ENCODE assay signal across 14 mouse cellular contexts in the genomic region with DNA sequence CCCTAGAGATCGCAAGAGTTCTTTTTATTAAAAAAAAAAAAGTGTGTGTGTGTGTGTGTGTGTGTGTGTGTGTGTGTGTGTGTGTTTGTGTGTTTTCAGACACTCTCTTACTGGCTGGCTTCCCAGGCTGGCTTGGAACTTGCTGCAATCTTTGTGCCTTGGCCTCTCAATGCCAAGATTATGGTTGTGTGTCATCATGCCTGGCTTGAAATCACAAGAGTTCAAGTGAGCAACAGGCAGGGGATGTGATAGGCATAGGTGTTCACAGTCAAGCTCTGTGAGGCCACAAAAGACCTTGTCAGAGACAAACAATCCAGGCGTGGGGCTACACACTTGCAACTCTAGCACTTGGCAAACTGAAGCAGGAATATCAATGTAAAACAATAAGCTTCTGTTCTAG. TPM values are rescaled to one million over a fixed set of nuclear protein-coding genes. Genes with fewer than 3 reads are reported as not detected.
A peak's percentile ranks its signal among the peaks of the same experiment; 100 is the strongest.
DNase-seq lines count a peak whose midpoint lies in the region; ATAC-seq and TF ChIP-seq lines count a peak whose summit lies in the region.
"Had no signal": no experiment of that assay in that cellular context is flagged by ENCODE, and none has a peak within 500 bp of the region (broad histone marks: within the 10 kb centered on the region; RNA-seq: fewer than 3 reads in every experiment).

No protein-coding gene starts in this region.

- no peak for TF ChIP-seq POLR2A in brain, embryonic 14.5 days (IDR thresholded peaks at IDR 0.05; ENCODE audit: borderline replicate concordance, extremely low read depth, insufficient read depth, insufficient read length, poor library complexity, severe bottlenecking)

- TF ChIP-seq CTCF in hindbrain, postnatal 0 days (IDR thresholded peaks at IDR 0.05; ENCODE audit: low read depth): no peak
- TF ChIP-seq CTCF in brain, embryonic 14.5 days (IDR thresholded peaks at IDR 0.05; ENCODE audit: borderline replicate concordance, extremely low read depth, insufficient read depth, insufficient read length): no peak

- intact Hi-C loops in heart, postnatal 14 days (cut with DNase I): no loop called here

- no peak overlapping the region for H3K27ac ChIP-seq in hindbrain, postnatal 0 days
- H3K27ac ChIP-seq in hindbrain, embryonic 16.5 days (ENCODE audit: low read depth, low read length): no peak overlapping the region
- H3K27ac ChIP-seq: heart, adult 2 months; kidney, embryonic 15.5 days; macrophage had no signal

- 70% methylated on average over 2 of the region's 2 CpGs for WGBS in hindbrain, postnatal 0 days
- 69% methylated on average over 2 of the region's 2 CpGs for WGBS in hindbrain, embryonic 16.5 days

- no peaks in the 10 kb centered on the region for H3K9me3 ChIP-seq in hindbrain, postnatal 0 days (ENCODE audit: low read length)
- H3K9me3 ChIP-seq in hindbrain, embryonic 16.5 days (ENCODE audit: control insufficient read depth, low read length): no peaks in the 10 kb centered on the region
- H3K9me3 ChIP-seq: kidney, embryonic 15.5 days had no signal

- no peak overlapping the region for H3K4me3 ChIP-seq in hindbrain, postnatal 0 days (ENCODE audit: low read length)
- H3K4me3 ChIP-seq in hindbrain, embryonic 16.5 days (ENCODE audit: low read length): no peak overlapping the region
- H3K4me3 ChIP-seq: erythroblast, embryonic 14.5 days; heart, adult 2 months; kidney, embryonic 15.5 days had no signal

- no peak for ATAC-seq in hindbrain, postnatal 0 days
- no peak for ATAC-seq in hindbrain, embryonic 16.5 days

- peak; percentile 21 for DNase-seq in hindbrain, postnatal 0 days (ENCODE audit: low spot score)
- DNase-seq in 416B (ENCODE audit: low read depth): peak; percentile 30
- DNase-seq in brain, embryonic 14.5 days (ENCODE audit: low read depth): peak; percentile 65
- DNase-seq in heart, postnatal 14 days: peak; percentile 52 to 68
- DNase-seq in layer of hippocampus, adult 8-10 months (ENCODE audit: low spot score in 2 of 2): no peak
- DNase-seq in layer of hippocampus, adult 18-20 months (ENCODE audit: low spot score in 2 of 2): no peak
- no peak for DNase-seq in left cerebral cortex, adult 9 months (ENCODE audit: low spot score in 2 of 2)
- DNase-seq: cerebellum, postnatal 36 days; right cerebral cortex, postnatal 25 days had no signal

- H3K36me3 ChIP-seq in hindbrain, postnatal 0 days (ENCODE audit: insufficient read depth, low read length): no peaks in the 10 kb centered on the region
- H3K36me3 ChIP-seq in hindbrain, embryonic 16.5 days (ENCODE audit: control insufficient read depth, insufficient read depth, low read length): no peaks in the 10 kb centered on the region
- H3K36me3 ChIP-seq: kidney, embryonic 15.5 days had no signal

- no peaks in the 10 kb centered on the region for H3K27me3 ChIP-seq in hindbrain, postnatal 0 days (ENCODE audit: insufficient read depth, low read length)
- H3K27me3 ChIP-seq in hindbrain, embryonic 16.5 days (replicated peaks; ENCODE audit: control insufficient read depth, insufficient read depth, low read length): no peaks in the 10 kb centered on the region
- H3K27me3 ChIP-seq: kidney, embryonic 15.5 days had no signal

- H3K4me1 ChIP-seq in hindbrain, postnatal 0 days (ENCODE audit: insufficient read depth, low read length): no peaks in the 10 kb centered on the region
- no peaks in the 10 kb centered on the region for H3K4me1 ChIP-seq in hindbrain, embryonic 16.5 days (ENCODE audit: control insufficient read depth, insufficient read depth, low read depth, low read length)

- no peak overlapping the region for H3K4me2 ChIP-seq in hindbrain, postnatal 0 days (ENCODE audit: low read depth, low read length)
- H3K4me2 ChIP-seq in hindbrain, embryonic 16.5 days (ENCODE audit: low read length): no peak overlapping the region
- H3K4me2 ChIP-seq: kidney, embryonic 15.5 days had no signal

- no peak overlapping the region for H3K9ac ChIP-seq in hindbrain, postnatal 0 days (replicated peaks; ENCODE audit: low read length)
- no peak overlapping the region for H3K9ac ChIP-seq in hindbrain, embryonic 16.5 days (ENCODE audit: low read depth, low read length)
- H3K9ac ChIP-seq: kidney, embryonic 15.5 days had no signal

RNA-seq across cellular contexts. Expression of a gene that starts 7.1 kb away (rescaled TPM):
- total RNA-seq in hindbrain, postnatal 0 days (2014; rRNA removed): 133 and 136 TPM in 2 replicates
- polyA plus RNA-seq in hindbrain, postnatal 0 days (2015; fragmentation: Nextera tagmentation; extraction: Ambion mirVana): 97.6 and 103 TPM in 2 replicates
- 102 and 109 TPM in 2 replicates for polyA plus RNA-seq in hindbrain, embryonic 16.5 days (2015; fragmentation: Nextera tagmentation; extraction: Ambion mirVana)
- polyA plus RNA-seq in brain, embryonic 14.5 days (2012; rRNA removed): 61.5 and 80.8 TPM in 2 replicates
- total RNA-seq in heart, postnatal 14 days (2021): 1 to 10 TPM; 4.5 to 5.5 TPM
- 10 to 100 TPM; 52.3 to 55.7 (median 52.8) TPM for total RNA-seq in layer of hippocampus, adult 8-10 months (2022)
- total RNA-seq in layer of hippocampus, adult 18-20 months (2021): 10 to 100 TPM; 56.6 to 59.1 TPM
- polyA plus RNA-seq: erythroblast, embryonic 14.5 days; macrophage had no signal

RNA-seq across cellular contexts. Expression of a gene that starts 19.9 kb away (rescaled TPM):
- total RNA-seq in hindbrain, postnatal 0 days (2014; rRNA removed): 261 and 340 TPM in 2 replicates
- polyA plus RNA-seq in hindbrain, postnatal 0 days (2015; fragmentation: Nextera tagmentation; extraction: Ambion mirVana): 309 and 328 TPM in 2 replicates
- 347 and 377 TPM in 2 replicates for polyA plus RNA-seq in hindbrain, embryonic 16.5 days (2015; fragmentation: Nextera tagmentation; extraction: Ambion mirVana)
- 338 and 358 TPM in 2 replicates for polyA plus RNA-seq in brain, embryonic 14.5 days (2012; rRNA removed)
- 100 to 1,000 TPM in 1 of 2 experiments, 10 to 100 TPM in 1; 98.9 to 106 TPM for total RNA-seq in heart, postnatal 14 days (2021)
- 100 to 1,000 TPM; 378 to 407 (median 393) TPM for total RNA-seq in layer of hippocampus, adult 8-10 months (2022)
- total RNA-seq in layer of hippocampus, adult 18-20 months (2021): 100 to 1,000 TPM; 410 to 415 TPM

Comparison
In these comparisons a context has a peak if more than half of its experiments do, and no peak if none do; other contexts are left out.
1. DNase-seq: peak in hindbrain, postnatal 0 days (single experiment), 416B (single experiment), brain, embryonic 14.5 days (single experiment) and heart, postnatal 14 days (2 of 2); none in layer of hippocampus, adult 8-10 months (0 of 2), layer of hippocampus, adult 18-20 months (0 of 2) and left cerebral cortex, adult 9 months (0 of 2).
2. RNA of a gene that starts 7.1 kb away (total RNA-seq): 133 to 136 TPM in hindbrain, postnatal 0 days, 56.6 to 59.1 TPM in layer of hippocampus, adult 18-20 months and 52.3 to 55.7 TPM in layer of hippocampus, adult 8-10 months; 4.5 to 5.5 TPM in heart, postnatal 14 days; every median in the first group is over 4 times any median in the second.